Mouse (Mus musculus) lung, postnatal 0 days (tissue): Measurements from ENCODE around the gene Gdpgp1.

Source experiments
- CTCF ChIP-seq: IDR thresholded peaks from 2 replicates; pipeline ENCODE4 v1.5.1; 2016; ENCODE audit warnings: antibody characterized with exemption, mild to moderate bottlenecking
- EP300 ChIP-seq: IDR thresholded peaks from 2 replicates; pipeline ENCODE4 v1.6.1; 2016; ENCODE audit warnings: antibody characterized with exemption, mild to moderate bottlenecking, control low read depth

GRCm38 (mm10) chr7:80200963-80201539 lies 31.6 kb upstream of the Gdpgp1 start:
- TF ChIP-seq EP300 (no peak), CTCF (no peak)
